Mouse (Mus musculus) MEL (cell line): ENCODE results near the gene Ptcra. TPM values are rescaled to one million over a fixed set of nuclear protein-coding genes. Genes with fewer than 3 reads are reported as not detected.

Experiments used
- DNase-seq: peaks from one replicate; pipeline ENCODE4 v3.0.0; 2011; ENCODE audit warnings: low read depth, low spot score
- H3K27ac ChIP-seq: 2 replicates; pipeline ENCODE4 v1.5.1; 2012; ENCODE audit warnings: low read depth, mild to moderate bottlenecking, control low read depth, low read length, moderate library complexity; ENCODE audit not compliant: control insufficient read depth
- H3K27me3 ChIP-seq, 2 experiments: fragments of 150-350 bp in 1 of 2; sonication (generic) in 1 of 2; 2 replicates each; pipeline ENCODE4 v1.6.1; 2012; ENCODE audit warnings: low read length in 2 of 2, mild to moderate bottlenecking in 2 of 2, improper control_type of control experiment in 1 of 2, moderate library complexity in 1 of 2; ENCODE audit not compliant: insufficient read depth in 2 of 2, control insufficient read depth in 1 of 2
- H3K36me3 ChIP-seq, 2 experiments: 2 replicates each; pipeline ENCODE4 v1.6.1; 2012 to 2014; ENCODE audit warnings: low read length in 2 of 2, improper control_type of control experiment in 1 of 2, inconsistent platforms in 1 of 2, mild to moderate bottlenecking in 1 of 2; ENCODE audit not compliant: insufficient read depth in 2 of 2, control insufficient read depth in 1 of 2
- H3K4me1 ChIP-seq, 2 experiments: fragments of 150-350 bp in 1 of 2; sonication (generic) in 1 of 2; 2 replicates each; pipeline ENCODE4 v1.6.1; 2012; ENCODE audit warnings: low read length in 2 of 2, improper control_type of control experiment in 1 of 2, mild to moderate bottlenecking in 1 of 2; ENCODE audit not compliant: insufficient read depth in 2 of 2, control insufficient read depth in 1 of 2
- H3K4me3 ChIP-seq, 2 experiments: fragments of 150-350 bp in 1 of 2; sonication (generic) in 1 of 2; 2 replicates each; pipeline ENCODE4 v1.5.1; 2012; ENCODE audit warnings: low read depth in 2 of 2, low read length in 2 of 2, mild to moderate bottlenecking in 2 of 2, moderate library complexity in 2 of 2, control low read depth in 1 of 2, improper control_type of control experiment in 1 of 2; ENCODE audit not compliant: control insufficient read depth in 1 of 2, insufficient read depth in 1 of 2
- H3K79me2 ChIP-seq: 2 replicates; pipeline ENCODE4 v1.6.1; 2012; ENCODE audit warnings: mild to moderate bottlenecking, low read length, moderate library complexity; ENCODE audit not compliant: control insufficient read depth, poor library complexity, insufficient read depth
- H3K9ac ChIP-seq: 2 replicates; pipeline ENCODE4 v1.6.1; 2012; ENCODE audit warnings: low read depth, mild to moderate bottlenecking, control low read depth, low read length, moderate library complexity; ENCODE audit not compliant: control insufficient read depth, poor library complexity, severe bottlenecking
- H3K9me3 ChIP-seq: fragments of 150-350 bp; sonication (generic); replicated peaks from 2 replicates; pipeline ENCODE4 v1.6.1; 2012; ENCODE audit warnings: mild to moderate bottlenecking, low read length, improper control_type of control experiment, moderate library complexity; ENCODE audit not compliant: insufficient read depth
- CHD1 ChIP-seq: IDR thresholded peaks from 2 replicates; pipeline ENCODE4 v1.6.1; 2012; ENCODE audit warnings: low read depth, mild to moderate bottlenecking, inconsistent platforms, low read length, improper control_type of control experiment
- CHD2 ChIP-seq: IDR thresholded peaks from 2 replicates; pipeline ENCODE4 v1.6.1; 2011; ENCODE audit warnings: low read length, improper control_type of control experiment
- CTCF ChIP-seq, 3 experiments: IDR thresholded peaks in 2 of 3; conservative IDR thresholded peaks in 1 of 3; 2 replicates each; pipeline ENCODE4 v1.5.1; 2011 to 2012; ENCODE audit warnings: low read length in 3 of 3, low read depth in 2 of 3, mild to moderate bottlenecking in 2 of 3, improper control_type of control experiment in 1 of 3, inconsistent platforms in 1 of 3, mixed read lengths in 1 of 3, moderate library complexity in 1 of 3; ENCODE audit not compliant: control insufficient read depth in 1 of 3, insufficient read depth in 1 of 3, poor library complexity in 1 of 3, severe bottlenecking in 1 of 3
- E2F4 ChIP-seq: IDR thresholded peaks from 2 replicates; pipeline ENCODE4 v1.6.1; 2011; ENCODE audit warnings: low read depth, low read length, improper control_type of control experiment, borderline replicate concordance
- ELF1 ChIP-seq: IDR thresholded peaks from 2 replicates; pipeline ENCODE4 v1.6.1; 2014; ENCODE audit warnings: low read depth, mild to moderate bottlenecking, inconsistent platforms, low read length, improper control_type of control experiment, moderate library complexity
- EP300 ChIP-seq, 2 experiments: IDR thresholded peaks; 2 replicates each; pipeline ENCODE4 v1.6.1; 2011; ENCODE audit warnings: improper control_type of control experiment in 2 of 2, low read length in 2 of 2, low read depth in 1 of 2, mild to moderate bottlenecking in 1 of 2
- JUND ChIP-seq: IDR thresholded peaks from 2 replicates; pipeline ENCODE4 v1.6.1; 2011; ENCODE audit warnings: low read depth, mild to moderate bottlenecking, improper control_type of control experiment, low read length
- MXI1 ChIP-seq: IDR thresholded peaks from 2 replicates; pipeline ENCODE4 v1.6.1; 2011; ENCODE audit warnings: mild to moderate bottlenecking, low read depth, low read length, improper control_type of control experiment
- MYB ChIP-seq: IDR thresholded peaks from 2 replicates; pipeline ENCODE4 v1.6.1; 2011; ENCODE audit warnings: mild to moderate bottlenecking, low read depth, low read length, improper control_type of control experiment
- NRF1 ChIP-seq: IDR thresholded peaks from 2 replicates; pipeline ENCODE4 v1.6.1; 2014; ENCODE audit warnings: low read depth, mild to moderate bottlenecking, inconsistent platforms, low read length, improper control_type of control experiment, moderate library complexity; ENCODE audit not compliant: poor library complexity, insufficient read depth, severe bottlenecking
- POLR2A ChIP-seq, 2 experiments: IDR thresholded peaks; 2 replicates each; pipeline ENCODE4 v1.6.1; 2011 to 2012; ENCODE audit warnings: low read length in 2 of 2, mild to moderate bottlenecking in 2 of 2, control low read depth in 1 of 2, improper control_type of control experiment in 1 of 2, low read depth in 1 of 2, moderate library complexity in 1 of 2; ENCODE audit not compliant: control insufficient read depth in 1 of 2, insufficient read depth in 1 of 2, poor library complexity in 1 of 2
- POLR2AphosphoS2 ChIP-seq: IDR thresholded peaks from 2 replicates; pipeline ENCODE4 v1.6.1; 2011; ENCODE audit warnings: low read length, improper control_type of control experiment
- RAD21 ChIP-seq: IDR thresholded peaks from 2 replicates; pipeline ENCODE4 v1.6.1; 2011; ENCODE audit warnings: mild to moderate bottlenecking, low read depth, low read length, improper control_type of control experiment
- RCOR1 ChIP-seq: IDR thresholded peaks from 2 replicates; pipeline ENCODE4 v1.6.1; 2012; ENCODE audit warnings: low read depth, mild to moderate bottlenecking, inconsistent platforms, low read length, improper control_type of control experiment
- TBP ChIP-seq: IDR thresholded peaks from 2 replicates; pipeline ENCODE4 v1.8.0; 2011; ENCODE audit warnings: low read depth, low read length, improper control_type of control experiment
- UBTF ChIP-seq: IDR thresholded peaks from 2 replicates; pipeline ENCODE4 v1.6.1; 2012; ENCODE audit warnings: low read depth, mild to moderate bottlenecking, inconsistent platforms, low read length, improper control_type of control experiment, moderate library complexity, borderline replicate concordance; ENCODE audit not compliant: insufficient read depth
- USF1 ChIP-seq: IDR thresholded peaks from 2 replicates; pipeline ENCODE4 v1.6.1; 2014; ENCODE audit warnings: low read depth, mild to moderate bottlenecking, inconsistent platforms, low read length, improper control_type of control experiment, moderate library complexity
- polyA plus RNA-seq, 2 experiments: library from polyadenylated mRNA; stranded (reverse) in 1 of 2; unstranded in 1 of 2; fragments of >175 nt in 1 of 2; fragments of >200 nt in 1 of 2; gene quantifications; 2 replicates each; pipeline versions ENCODE4 v1.2.1 to v1.2.4; 2012; ENCODE audit warnings: low replicate concordance in 2 of 2, low read depth in 1 of 2; ENCODE audit not compliant: insufficient read length in 2 of 2, insufficient read depth in 1 of 2, missing spikeins in 1 of 2
- total RNA-seq: library from RNA; depleted of rRNA; stranded (reverse); fragments of 300-350 nt; gene quantifications from 2 replicates; pipeline ENCODE4 v1.2.3, GENCODE M21; 2012

Gene Ptcra
- total and polyA plus RNA-seq, 3 experiments = 1.7 to 1.8 TPM; not detected in 1

DNA sequence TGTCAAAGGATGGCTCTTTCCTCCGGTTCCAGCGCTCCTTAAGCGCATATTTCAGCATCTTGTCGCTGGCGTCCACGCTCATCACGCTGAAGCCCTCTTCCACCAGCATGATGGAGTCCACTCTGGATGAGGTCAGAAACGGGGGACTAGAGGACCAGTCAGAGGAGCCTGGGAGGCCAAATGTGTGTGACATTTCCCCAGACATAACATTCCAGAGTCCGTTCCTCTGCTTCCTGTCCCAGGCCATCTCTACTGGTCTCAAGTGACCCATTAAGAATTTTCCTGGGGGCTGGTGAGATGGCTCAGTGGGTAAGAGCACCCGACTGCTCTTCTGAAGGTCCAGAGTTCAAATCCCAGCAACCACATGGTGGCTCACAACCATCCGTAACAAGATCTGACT is 36.2 kb downstream of the Ptcra start:
- no peaks in the 10 kb centered on the region for H3K79me2 ChIP-seq
- H3K36me3 ChIP-seq = no peaks in the 10 kb centered on the region
- no peak overlapping the region for H3K27ac ChIP-seq

DNA sequence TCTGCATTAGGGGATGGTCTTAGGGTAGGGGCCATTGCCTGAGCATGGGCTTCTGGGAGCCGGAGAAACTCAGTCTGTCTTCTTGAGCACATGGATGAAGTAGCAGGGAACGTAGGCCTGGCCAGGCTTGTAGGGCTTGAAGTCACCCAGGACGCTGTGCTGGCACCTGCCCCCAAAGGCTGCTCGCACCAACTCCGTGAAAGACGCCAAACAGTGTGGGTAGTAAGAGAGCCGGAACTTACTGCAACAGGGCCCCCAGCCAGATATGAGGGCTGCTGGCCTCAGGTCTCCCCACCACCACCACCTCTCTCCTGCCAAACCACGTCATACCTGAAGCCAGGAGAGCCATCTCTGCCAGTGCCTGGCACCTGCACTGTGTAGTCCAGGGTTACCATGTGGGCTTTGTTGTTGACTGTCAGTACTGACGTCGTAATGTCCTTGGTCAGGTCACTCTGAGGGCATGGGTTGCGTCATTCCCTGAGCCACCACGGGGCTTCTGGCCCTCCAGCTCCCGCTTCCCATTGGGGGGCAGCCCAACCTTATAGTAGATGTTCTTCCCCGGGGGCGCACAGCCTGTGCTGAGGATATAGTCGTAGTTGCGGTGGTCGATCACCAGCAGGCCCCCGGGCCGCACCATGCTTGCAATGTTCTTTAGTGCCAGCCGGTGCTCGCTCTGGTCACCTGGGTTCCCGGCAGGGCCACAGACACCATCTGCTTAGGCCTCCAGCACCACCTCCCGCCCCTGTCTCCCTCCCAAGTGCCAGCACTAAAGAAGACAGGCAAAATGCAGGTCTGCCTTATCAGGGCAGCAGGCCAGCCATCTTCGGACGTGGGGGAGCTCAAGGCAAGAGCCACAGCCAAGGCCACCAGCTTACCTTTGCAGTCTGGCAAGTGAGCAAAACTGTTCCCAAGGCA is 37.5 kb downstream of the Ptcra start:
- Histone ChIP-seq H3K9me3 (no peaks in the 10 kb centered on the region), H3K79me2 (no peaks in the 10 kb centered on the region), H3K9ac (no peak overlapping the region), H3K27ac (no peak overlapping the region), H3K4me1 (no peaks in the 10 kb centered on the region), H3K4me3 (no peak overlapping the region), H3K27me3 (no peaks in the 10 kb centered on the region), H3K36me3 (no peaks in the 10 kb centered on the region)
- DNase-seq = no peak
- TF ChIP-seq CTCF (IDR thresholded peaks at IDR 0.05 in 2 of 3, conservative IDR thresholded peaks at IDR 0.05 in 1 of 3; ENCODE audit: control insufficient read depth in 1 of 3, insufficient read depth in 1 of 3, low read depth in 2 of 3, low read length in 3 of 3, poor library complexity in 1 of 3, severe bottlenecking in 1 of 3) = no peak
- no peak for TF ChIP-seq MXI1
- TF ChIP-seq UBTF = no peak
- TF ChIP-seq CHD2 = no peak
- no peak for TF ChIP-seq NRF1
- TF ChIP-seq MYB = no peak
- TF ChIP-seq E2F4 = no peak
- no peak for TF ChIP-seq ELF1
- no peak for TF ChIP-seq CHD1
- no peak for TF ChIP-seq JUND
- TF ChIP-seq POLR2AphosphoS2 = no peak
- TF ChIP-seq USF1 = no peak
- TF ChIP-seq POLR2A (IDR thresholded peaks at IDR 0.05; ENCODE audit: control insufficient read depth in 1 of 2, insufficient read depth in 1 of 2, low read depth in 1 of 2, low read length in 2 of 2, poor library complexity in 1 of 2) = no peak
- no peak for TF ChIP-seq RCOR1
- no peak for TF ChIP-seq EP300 (IDR thresholded peaks at IDR 0.05; ENCODE audit: low read depth in 1 of 2, low read length in 2 of 2)
- TF ChIP-seq RAD21 = no peak

More for the DNA sequence above, 36.2 kb downstream of the Ptcra start:
- Histone ChIP-seq H3K27me3 (no peaks in the 10 kb centered on the region), H3K4me3 (no peak overlapping the region)
- DNase-seq = no peak
- TF ChIP-seq TBP (0 out of 2 replicates have a peak, but pooled peaks have one; percentile 62), CTCF (IDR thresholded peaks at IDR 0.05 in 2 of 3, conservative IDR thresholded peaks at IDR 0.05 in 1 of 3; ENCODE audit: control insufficient read depth in 1 of 3, insufficient read depth in 1 of 3, low read depth in 2 of 3, low read length in 3 of 3, poor library complexity in 1 of 3, severe bottlenecking in 1 of 3) (no peak), MXI1 (no peak)
- TF ChIP-seq, all 39 proteins: peak for 1
- no peaks in the 10 kb centered on the region for H3K4me1 ChIP-seq
- no peak overlapping the region for H3K9ac ChIP-seq
- H3K9me3 ChIP-seq = no peaks in the 10 kb centered on the region
